Mouse (Mus musculus) lung, adult 2 months (tissue): Measurements from ENCODE around the gene Map2k3.

Experiments used
- CTCF ChIP-seq: fragments of 200-500 bp; IDR thresholded peaks from 2 replicates; pipeline ENCODE4 v1.5.1; 2011; ENCODE audit warnings: mild to moderate bottlenecking, low read length, control low read depth; ENCODE audit not compliant: insufficient read depth
- POLR2A ChIP-seq: fragments of 200-500 bp; IDR thresholded peaks from 2 replicates; pipeline ENCODE4 v1.6.1; 2011; ENCODE audit warnings: low read depth, mild to moderate bottlenecking, control low read depth, low read length, borderline replicate concordance; ENCODE audit errors: extremely low read depth

- TF ChIP-seq CTCF (no peak), POLR2A (no peak)
Observed at GRCm38 (mm10) chr11:60922964-60923363, 8.9 kb upstream of the Map2k3 start.
